In the genomic region with DNA sequence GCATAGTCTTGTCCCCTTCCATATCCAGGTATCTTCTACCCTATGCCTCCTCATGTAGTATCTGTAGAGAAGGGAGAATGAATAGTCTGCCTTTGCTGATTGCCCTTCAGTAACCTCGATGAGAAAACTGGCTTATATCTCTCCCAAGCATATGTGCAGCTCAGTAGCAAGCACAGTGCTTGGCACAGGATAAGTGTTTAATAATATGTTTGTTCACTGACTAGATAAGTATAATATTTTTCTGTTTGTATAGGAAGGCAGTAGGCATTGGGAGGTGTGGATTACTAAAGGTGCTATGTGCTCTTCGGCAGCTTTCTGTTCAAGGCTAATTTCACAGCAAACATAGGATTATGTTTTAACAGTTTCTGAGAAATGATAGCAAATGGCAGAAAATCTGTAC, we compare ENCODE assay signal across 21 mouse cellular contexts.
DNase-seq lines count a peak whose midpoint lies in the region; ATAC-seq and TF ChIP-seq lines count a peak whose summit lies in the region.
"Had no signal": no experiment of that assay in that cellular context is flagged by ENCODE, and none has a peak within 500 bp of the region (broad histone marks: within the 10 kb centered on the region; RNA-seq: fewer than 3 reads in every experiment).

No protein-coding gene starts in this region.

- H3K27me3 ChIP-seq in forebrain, embryonic 14.5 days (replicated peaks; ENCODE audit: control insufficient read depth, insufficient read depth, low read length) = no peaks in the 10 kb centered on the region
- no peaks in the 10 kb centered on the region for H3K27me3 ChIP-seq in forebrain, embryonic 12.5 days
- H3K27me3 ChIP-seq in forebrain, embryonic 16.5 days (replicated peaks; ENCODE audit: control insufficient read depth, insufficient read depth, low read length) = no peaks in the 10 kb centered on the region
- no peaks in the 10 kb centered on the region for H3K27me3 ChIP-seq in forebrain, embryonic 11.5 days (ENCODE audit: control insufficient read depth, insufficient read depth, low read length)
- H3K27me3 ChIP-seq: CH12.LX; embryonic facial prominence, embryonic 12.5 days; Patski had no signal

- no peak overlapping the region for H3K27ac ChIP-seq in forebrain, embryonic 14.5 days (ENCODE audit: low read depth, low read length)
- no peak overlapping the region for H3K27ac ChIP-seq in forebrain, embryonic 12.5 days
- H3K27ac ChIP-seq in forebrain, embryonic 16.5 days (ENCODE audit: low read length) = no peak overlapping the region; the same call in 1 of the 2 replicates
- no peak overlapping the region for H3K27ac ChIP-seq in forebrain, embryonic 11.5 days (ENCODE audit: low read depth, low read length)
- H3K27ac ChIP-seq: embryonic facial prominence, embryonic 10.5 days; embryonic facial prominence, embryonic 12.5 days had no signal

- H3K4me3 ChIP-seq in forebrain, embryonic 14.5 days (ENCODE audit: low read depth, low read length) = no peak overlapping the region
- no peak overlapping the region for H3K4me3 ChIP-seq in forebrain, embryonic 12.5 days (replicated peaks)
- no peak overlapping the region for H3K4me3 ChIP-seq in forebrain, embryonic 16.5 days (replicated peaks; ENCODE audit: low read length)
- H3K4me3 ChIP-seq in forebrain, embryonic 11.5 days (ENCODE audit: low read depth, low read length) = no peak overlapping the region
- H3K4me3 ChIP-seq: embryonic facial prominence, embryonic 10.5 days; embryonic facial prominence, embryonic 12.5 days had no signal

- H3K4me2 ChIP-seq in forebrain, embryonic 14.5 days (ENCODE audit: low read length) = no peak overlapping the region
- no peak overlapping the region for H3K4me2 ChIP-seq in forebrain, embryonic 12.5 days
- no peak overlapping the region for H3K4me2 ChIP-seq in forebrain, embryonic 16.5 days (ENCODE audit: low read length)
- no peak overlapping the region for H3K4me2 ChIP-seq in forebrain, embryonic 11.5 days (ENCODE audit: low read depth, low read length, severe bottlenecking)
- H3K4me2 ChIP-seq: embryonic facial prominence, embryonic 12.5 days had no signal

- no peaks in the 10 kb centered on the region for H3K4me1 ChIP-seq in forebrain, embryonic 14.5 days (ENCODE audit: control insufficient read depth, insufficient read depth, low read length)
- no peaks in the 10 kb centered on the region for H3K4me1 ChIP-seq in forebrain, embryonic 12.5 days
- no peaks in the 10 kb centered on the region for H3K4me1 ChIP-seq in forebrain, embryonic 16.5 days (replicated peaks; ENCODE audit: control insufficient read depth, insufficient read depth, low read length)
- no peaks in the 10 kb centered on the region for H3K4me1 ChIP-seq in forebrain, embryonic 11.5 days (replicated peaks; ENCODE audit: control insufficient read depth, insufficient read depth, low read length)
- H3K4me1 ChIP-seq: embryonic facial prominence, embryonic 10.5 days; embryonic facial prominence, embryonic 12.5 days had no signal

- no peak for TF ChIP-seq POLR2A in brain, embryonic 14.5 days (IDR thresholded peaks at IDR 0.05; ENCODE audit: borderline replicate concordance, extremely low read depth, insufficient read depth, insufficient read length, poor library complexity, severe bottlenecking)

- DNase-seq in forebrain, embryonic 14.5 days (ENCODE audit: low spot score) = peak; percentile 40
- DNase-seq in forebrain, embryonic 11.5 days (ENCODE audit: low spot score) = no peak
- DNase-seq in brain, embryonic 14.5 days (ENCODE audit: low read depth) = peak; percentile 45
- DNase-seq: adrenal gland, adult 8-10 months; adrenal gland, postnatal 14 days; adrenal gland, postnatal 36 days; B cell, adult 2 months; cerebellum, adult 11 months; cerebellum, adult 18-20 months; cerebellum, adult 8-10 months; cerebellum, postnatal 10 days; cerebellum, postnatal 25 days had no signal

- no peak overlapping the region for H3K9ac ChIP-seq in forebrain, embryonic 14.5 days (ENCODE audit: low read length)
- H3K9ac ChIP-seq in forebrain, embryonic 12.5 days = no peak overlapping the region
- H3K9ac ChIP-seq in forebrain, embryonic 16.5 days (replicated peaks; ENCODE audit: low read depth, low read length) = no peak overlapping the region
- no peak overlapping the region for H3K9ac ChIP-seq in forebrain, embryonic 11.5 days (ENCODE audit: low read length)
- H3K9ac ChIP-seq: embryonic facial prominence, embryonic 12.5 days had no signal

- 86% methylated on average over 2 of the region's 2 CpGs for WGBS in forebrain, embryonic 14.5 days
- 86% methylated on average over 2 of the region's 2 CpGs for whole genome bisulfite sequencing in forebrain, embryonic 12.5 days
- 68% methylated on average over 2 of the region's 2 CpGs for WGBS in forebrain, embryonic 16.5 days
- 92% methylated on average over 2 of the region's 2 CpGs for WGBS in forebrain, embryonic 11.5 days

- H3K36me3 ChIP-seq in forebrain, embryonic 14.5 days (ENCODE audit: control insufficient read depth, insufficient read depth, low read length) = no peaks in the 10 kb centered on the region
- no peaks in the 10 kb centered on the region for H3K36me3 ChIP-seq in forebrain, embryonic 12.5 days (replicated peaks)
- no peaks in the 10 kb centered on the region for H3K36me3 ChIP-seq in forebrain, embryonic 16.5 days (ENCODE audit: control insufficient read depth, insufficient read depth)
- H3K36me3 ChIP-seq in forebrain, embryonic 11.5 days (ENCODE audit: control insufficient read depth, insufficient read depth, low read length) = no peaks in the 10 kb centered on the region
- H3K36me3 ChIP-seq: embryonic facial prominence, embryonic 10.5 days; embryonic facial prominence, embryonic 12.5 days; G1E had no signal

- 0 out of 2 replicates have a peak, but pooled peaks cover 4% of the 10 kb centered on the region for H3K9me3 ChIP-seq in forebrain, embryonic 14.5 days (replicated peaks; ENCODE audit: control insufficient read depth, low read length)
- H3K9me3 ChIP-seq in forebrain, embryonic 12.5 days = no peaks in the 10 kb centered on the region
- no peaks in the 10 kb centered on the region for H3K9me3 ChIP-seq in forebrain, embryonic 16.5 days (ENCODE audit: control insufficient read depth, low read length)
- H3K9me3 ChIP-seq in forebrain, embryonic 11.5 days (ENCODE audit: control insufficient read depth, low read length) = no peaks in the 10 kb centered on the region
- H3K9me3 ChIP-seq: embryonic facial prominence, embryonic 10.5 days; embryonic facial prominence, embryonic 12.5 days; G1E had no signal

- ATAC-seq in forebrain, embryonic 14.5 days = no peak
- no peak for ATAC-seq in forebrain, embryonic 12.5 days (ENCODE audit: low FRiP score)
- ATAC-seq in forebrain, embryonic 16.5 days = peak; percentile 28; the same call in 1 of the 2 replicates
- ATAC-seq in forebrain, embryonic 11.5 days (replicated peaks; ENCODE audit: low FRiP score) = no peak
- ATAC-seq: activated CD4-positive, CD25-positive, alpha-beta regulatory T cell, adult 4 months; CD4-positive, CD25-positive, alpha-beta regulatory T cell, adult 4 months; Patski had no signal

- TF ChIP-seq CTCF in brain, embryonic 14.5 days (IDR thresholded peaks at IDR 0.05; ENCODE audit: borderline replicate concordance, extremely low read depth, insufficient read depth, insufficient read length) = no peak
